Mouse (Mus musculus): ENCODE data around the gene Stau1.

Stau1 gene

DNA sequence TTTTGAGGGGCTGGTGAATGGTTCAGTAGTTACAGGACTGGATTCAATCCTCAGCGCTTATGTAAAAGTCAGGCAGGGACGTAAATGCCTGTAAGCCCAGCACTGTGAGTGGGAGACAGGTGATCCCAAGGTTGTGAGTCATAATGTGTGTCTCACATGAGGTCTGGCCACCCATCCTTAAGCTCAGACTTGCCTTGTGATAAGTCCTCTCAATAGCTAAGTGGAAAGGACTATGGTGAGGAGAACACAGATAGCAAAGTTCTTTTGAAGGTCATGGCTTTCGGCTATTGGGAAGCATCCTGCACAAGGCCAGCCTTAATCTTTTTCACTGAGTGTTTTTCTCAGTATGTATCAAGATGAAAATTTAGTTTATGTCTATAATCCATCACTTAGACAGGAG is 86.4 kb downstream of the Stau1 start:
- DNase-seq, result no peak

DNA sequence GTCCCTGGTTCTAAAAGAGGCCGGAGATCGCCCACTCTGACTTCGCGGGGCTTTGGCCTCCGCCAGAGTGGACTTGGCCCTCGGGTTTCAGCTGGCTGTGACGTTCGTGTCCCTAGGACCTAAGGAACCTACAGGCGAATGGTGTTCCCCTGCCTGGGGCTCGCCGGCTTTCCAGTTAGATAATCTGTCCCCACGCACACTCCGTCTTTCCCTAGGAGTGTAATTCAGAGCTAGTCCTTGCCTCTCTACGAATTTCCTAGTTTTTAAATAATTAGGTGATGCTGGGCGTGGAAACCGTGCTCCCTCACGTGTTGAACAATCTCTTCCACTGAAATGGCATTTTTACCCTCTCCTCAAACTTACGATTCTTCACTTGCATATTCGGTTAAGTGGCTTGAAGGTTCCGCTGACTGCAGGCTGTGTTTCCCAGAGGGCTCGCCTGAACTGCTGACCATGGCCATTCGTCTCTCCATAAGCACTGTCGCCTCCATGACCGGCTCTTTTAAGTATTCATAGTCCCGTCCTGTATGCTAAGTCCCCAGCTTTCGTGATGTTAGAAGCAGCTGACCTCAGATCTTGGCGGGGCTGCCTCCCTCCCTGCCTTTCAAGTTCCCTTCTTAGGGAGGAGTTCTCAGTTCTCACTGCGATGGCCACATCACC is 89.4 kb downstream of the Stau1 start:
- peak; percentile 31 to 32 for DNase-seq

DNA sequence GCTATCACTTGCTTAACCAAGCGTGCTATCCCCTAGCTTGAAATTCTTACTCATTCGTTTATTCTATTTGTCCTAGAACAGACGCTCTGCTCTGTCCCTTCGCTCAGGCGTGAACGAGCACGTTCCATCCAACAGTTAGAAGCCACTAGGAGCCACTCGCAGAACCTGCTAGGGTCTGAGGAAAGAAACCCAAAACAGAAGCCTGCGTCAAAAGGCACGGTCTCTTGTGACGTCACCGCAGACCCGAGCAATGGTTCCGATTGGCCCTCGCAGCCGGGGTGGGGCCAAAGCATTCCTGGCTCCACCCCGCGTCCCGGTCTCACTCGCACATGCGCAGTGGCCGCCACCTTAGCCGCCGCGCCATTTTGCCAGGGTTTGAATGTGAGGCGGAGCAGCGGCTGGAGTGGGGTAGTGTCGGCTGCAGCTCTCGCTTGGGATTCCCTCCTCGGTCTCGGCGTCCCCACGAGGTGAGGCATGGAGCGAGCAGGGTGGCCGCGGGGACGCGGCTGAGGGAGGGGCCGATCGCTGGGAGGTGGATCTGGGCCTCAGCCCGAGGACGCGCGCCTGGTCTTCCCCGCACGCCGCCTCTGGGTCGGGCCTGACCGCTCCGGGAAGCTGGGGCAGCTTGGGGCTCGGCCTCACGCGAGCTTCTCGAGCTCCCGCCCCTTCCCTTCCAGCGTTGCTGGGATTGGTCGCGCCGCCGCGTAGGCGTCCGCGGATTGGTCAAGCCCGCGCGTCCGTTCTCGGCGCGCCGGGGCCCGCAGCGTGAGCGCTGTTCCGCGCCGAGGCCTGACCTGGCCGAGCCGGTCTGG is 90.2 kb downstream of the Stau1 start, which contains the start of gene Cse1l:
Gene Cse1l (plus strand): TSS at position 330 of the 812 bp plus-strand sequence.
- peak; percentile 98 for DNase-seq

DNA sequence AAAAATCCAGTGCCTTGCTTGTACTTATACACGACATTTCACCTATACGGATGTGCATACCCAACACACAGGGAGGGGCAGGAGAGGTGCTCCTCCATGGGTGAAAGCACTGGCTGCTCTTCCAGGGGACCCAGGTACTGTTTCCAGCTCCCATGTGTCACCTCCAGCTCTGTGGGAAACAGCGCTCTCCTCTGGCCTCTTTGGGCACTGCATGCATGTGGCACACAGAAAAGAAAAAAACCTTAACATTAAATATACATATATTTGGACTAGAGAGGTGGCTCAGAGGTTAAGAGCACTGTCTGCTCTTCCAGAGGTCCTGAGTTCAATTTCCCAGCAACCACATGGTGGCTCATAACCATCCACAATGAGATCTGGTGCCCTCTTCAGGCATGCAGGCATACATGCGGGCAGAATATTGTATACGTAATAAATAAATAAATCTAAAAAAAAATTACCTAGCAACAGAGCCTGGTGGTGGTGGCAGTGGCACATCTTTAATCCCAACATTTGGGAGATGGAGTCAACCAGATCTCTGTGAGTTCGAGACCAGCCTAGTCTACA is 92.3 kb downstream of the Stau1 start:
- peak; percentile 32 to 34 for DNase-seq

DNA sequence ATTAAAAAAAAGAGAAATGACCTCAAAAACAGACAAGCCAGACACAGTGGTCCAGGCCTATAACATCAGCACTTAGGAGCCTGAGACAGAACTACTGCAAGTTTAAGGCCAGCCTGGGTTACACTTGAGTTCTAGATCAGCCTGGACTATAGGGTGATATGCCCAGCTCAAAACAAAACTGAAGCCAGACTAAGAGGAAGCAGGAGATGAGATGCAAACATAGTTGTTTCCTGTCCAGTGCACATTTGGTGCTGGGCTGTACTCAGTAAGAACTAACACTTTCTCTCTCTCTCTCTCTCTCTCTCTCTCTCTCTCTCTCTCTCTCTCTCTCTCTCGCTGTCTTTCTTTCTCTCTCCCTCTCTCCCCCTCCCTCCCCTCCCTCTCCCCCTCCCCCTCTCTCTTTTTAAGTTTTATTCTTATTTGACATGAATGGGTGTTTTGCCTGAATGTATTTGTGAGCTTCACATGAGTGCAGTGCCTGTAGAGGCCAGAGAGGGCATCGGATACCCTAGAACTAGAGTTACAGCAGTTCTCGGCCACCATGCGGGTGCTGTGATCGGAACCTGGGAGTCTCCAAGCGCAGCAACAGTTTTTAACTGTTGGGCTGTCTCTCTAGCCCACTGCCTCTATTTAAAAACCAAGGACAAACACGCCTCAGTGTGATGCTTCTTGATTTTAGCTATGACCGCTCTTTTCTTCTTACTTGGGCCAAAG is 95.2 kb downstream of the Stau1 start:
- DNase-seq, result peak; percentile 33 to 37

DNA sequence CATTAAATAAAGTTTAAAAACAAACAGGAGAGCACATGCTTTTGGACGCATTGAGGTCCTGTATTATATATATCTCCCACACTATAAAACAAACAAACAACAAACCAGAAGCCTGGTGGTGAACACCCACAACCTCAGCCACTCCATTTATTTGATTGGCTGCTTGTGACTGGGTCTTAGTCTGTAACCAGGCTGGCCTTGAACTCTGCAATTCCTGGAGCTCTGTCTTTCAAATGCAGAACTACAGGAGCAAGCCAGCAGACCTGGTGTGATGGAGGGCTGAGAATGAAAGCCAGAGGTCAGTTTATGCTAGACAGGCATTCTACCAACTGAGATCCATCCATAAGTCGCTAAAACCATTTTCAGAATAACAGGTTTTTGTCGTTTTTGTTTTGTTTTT is 96.4 kb downstream of the Stau1 start:
- no peak for DNase-seq

DNA sequence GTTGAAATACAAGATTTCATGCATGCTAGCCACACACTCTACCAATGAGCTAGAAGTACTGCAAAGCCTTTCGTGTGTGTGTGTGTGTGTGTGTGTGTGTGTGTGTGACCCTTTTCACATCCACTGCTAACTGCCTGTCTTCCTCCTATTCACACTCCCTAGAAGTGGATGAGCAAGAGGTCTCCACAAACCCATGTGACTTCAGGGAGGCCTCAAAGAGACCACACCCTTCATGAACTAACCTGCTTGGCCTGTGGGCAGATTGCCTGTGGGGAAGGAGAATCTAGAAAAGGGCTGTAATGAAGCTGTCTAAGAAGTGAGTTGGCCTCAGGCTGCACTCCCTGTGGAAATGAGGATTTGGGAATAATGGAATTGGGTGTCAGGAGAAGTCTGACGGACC is 96.9 kb downstream of the Stau1 start:
- no peak for DNase-seq

Data from B cell, adult 2 months (primary cell).